Mouse (Mus musculus) neural tube, embryonic 15.5 days (tissue): Measurements from ENCODE around the gene B430305J03Rik. TPM values are rescaled to one million over a fixed set of nuclear protein-coding genes. Genes with fewer than 3 reads are reported as not detected.
A peak's percentile ranks its signal among the peaks of the same experiment; 100 is the strongest.

Experiments used
- ATAC-seq: fragments of 200-750 bp; cut with Nextera tagmentation; 2 replicates; pipeline ENCODE4 v1.8.0; 2017; ENCODE audit warnings: mild to moderate bottlenecking, moderate TSS enrichment, moderate library complexity; ENCODE audit not compliant: low FRiP score
- H3K27ac ChIP-seq: fragments of 300-500 bp; sonication (generic); replicated peaks from 2 replicates; pipeline ENCODE4 v1.5.1; 2015; ENCODE audit warnings: mild to moderate bottlenecking, inconsistent platforms
- H3K27me3 ChIP-seq: fragments of 300-500 bp; sonication (generic); replicated peaks from 2 replicates; pipeline ENCODE4 v1.6.1; 2015; ENCODE audit warnings: inconsistent platforms
- H3K36me3 ChIP-seq: fragments of 300-500 bp; sonication (generic); 2 replicates; pipeline ENCODE4 v1.6.1; 2015; ENCODE audit warnings: inconsistent platforms
- H3K4me1 ChIP-seq: fragments of 300-500 bp; sonication (generic); 2 replicates; pipeline ENCODE4 v1.6.1; 2015; ENCODE audit warnings: inconsistent platforms
- H3K4me2 ChIP-seq: fragments of 300-500 bp; sonication (generic); 2 replicates; pipeline ENCODE4 v1.6.1; 2015; ENCODE audit warnings: inconsistent platforms, mild to moderate bottlenecking, moderate library complexity
- H3K4me3 ChIP-seq: fragments of 300-500 bp; sonication (generic); replicated peaks from 2 replicates; pipeline ENCODE4 v1.5.1; 2015; ENCODE audit warnings: mild to moderate bottlenecking, inconsistent platforms
- H3K9ac ChIP-seq: fragments of 300-500 bp; sonication (generic); replicated peaks from 2 replicates; pipeline ENCODE4 v1.6.1; 2015; ENCODE audit warnings: mild to moderate bottlenecking, inconsistent platforms
- H3K9me3 ChIP-seq: fragments of 300-500 bp; sonication (generic); replicated peaks from 2 replicates; pipeline ENCODE4 v1.6.1; 2016; ENCODE audit warnings: inconsistent platforms
- WGBS: fragments of 180-500 bp; shearing (Covaris S2); methylation state at CpG from one replicate; pipeline ENCODE4 v1.1.7; 2015; ENCODE audit warnings: mixed read lengths; 5-methylcytosine and 5-hydroxymethylcytosine counted together
- polyA plus RNA-seq: library from polyadenylated mRNA; unstranded; fragments of >200 nt; fragmentation: Nextera tagmentation; extraction: Ambion mirVana; gene quantifications from 2 replicates; pipeline ENCODE4 v1.2.1, GENCODE M21; 2015

B430305J03Rik gene
- polyA plus RNA-seq, 1 experiment from 2014 or later, result not detected

DNA sequence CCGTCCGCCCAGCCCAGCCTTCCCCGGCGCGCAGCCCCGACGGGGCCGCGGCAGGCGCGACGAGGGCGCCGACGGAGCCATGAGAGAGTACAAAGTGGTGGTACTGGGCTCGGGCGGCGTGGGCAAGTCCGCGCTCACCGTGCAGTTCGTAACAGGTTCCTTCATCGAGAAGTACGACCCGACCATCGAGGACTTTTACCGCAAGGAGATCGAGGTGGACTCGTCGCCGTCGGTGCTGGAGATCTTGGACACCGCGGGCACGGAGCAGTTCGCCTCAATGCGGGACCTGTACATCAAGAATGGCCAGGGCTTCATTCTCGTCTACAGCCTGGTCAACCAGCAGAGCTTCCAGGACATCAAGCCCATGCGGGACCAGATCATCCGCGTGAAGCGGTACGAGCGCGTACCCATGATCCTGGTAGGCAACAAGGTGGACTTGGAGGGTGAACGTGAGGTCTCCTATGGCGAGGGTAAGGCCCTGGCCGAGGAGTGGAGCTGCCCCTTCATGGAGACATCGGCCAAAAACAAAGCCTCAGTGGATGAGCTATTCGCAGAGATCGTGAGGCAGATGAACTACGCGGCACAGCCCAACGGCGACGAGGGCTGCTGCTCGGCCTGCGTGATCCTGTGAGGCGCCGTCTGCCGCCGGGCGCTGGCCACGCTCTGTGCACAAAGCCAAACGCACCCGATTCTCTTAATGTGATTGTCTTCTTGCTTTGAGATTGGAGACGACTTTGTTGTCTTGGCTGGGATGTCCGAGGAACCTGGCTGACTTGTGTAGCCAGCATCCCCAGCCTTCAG lies 573 bp downstream of the B430305J03Rik start:
- Histone ChIP-seq H3K27me3 (no peaks in the 10 kb centered on the region), H3K4me3 (peak overlapping the region; percentile 92), H3K4me2 (peak overlapping the region; percentile 96), H3K36me3 (no peaks in the 10 kb centered on the region), H3K4me1 (peaks cover 33% of the 10 kb centered on the region), H3K9me3 (no peaks in the 10 kb centered on the region), H3K27ac (peak overlapping the region; percentile 89), H3K9ac (peak overlapping the region; percentile 86)
- WGBS, result under 1% methylated on average over 68 of the region's 68 CpGs
- ATAC-seq, result peak; percentile 21

DNA sequence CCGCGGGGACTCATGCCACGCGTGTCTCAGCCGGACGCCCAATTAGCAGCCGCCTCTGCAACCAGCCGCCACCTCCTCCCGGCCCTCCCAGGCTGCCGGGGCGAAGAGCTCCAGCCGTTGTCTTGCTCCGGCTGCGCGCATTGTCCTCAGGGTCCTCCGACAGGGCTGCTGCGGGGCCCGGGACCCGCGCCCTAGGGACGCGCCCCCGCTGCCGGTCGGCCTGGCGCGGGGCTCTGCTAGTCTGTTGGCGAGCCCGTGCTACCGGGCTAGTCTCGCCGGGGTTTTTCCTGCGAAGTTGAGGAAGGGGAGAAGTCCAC lies 1.1 kb downstream of the B430305J03Rik start:
- H3K27me3 ChIP-seq, result no peaks in the 10 kb centered on the region
- ATAC-seq, result peak; percentile 45
- under 1% methylated on average over 33 of the region's 33 CpGs for WGBS
- peak overlapping the region; percentile 96 for H3K4me2 ChIP-seq
- H3K4me1 ChIP-seq, result peaks cover 33% of the 10 kb centered on the region
- H3K9me3 ChIP-seq, result no peaks in the 10 kb centered on the region
- H3K4me3 ChIP-seq, result peak overlapping the region; percentile 92
- H3K9ac ChIP-seq, result peak overlapping the region; percentile 86
- H3K27ac ChIP-seq, result peak overlapping the region; percentile 89
- no peaks in the 10 kb centered on the region for H3K36me3 ChIP-seq

DNA sequence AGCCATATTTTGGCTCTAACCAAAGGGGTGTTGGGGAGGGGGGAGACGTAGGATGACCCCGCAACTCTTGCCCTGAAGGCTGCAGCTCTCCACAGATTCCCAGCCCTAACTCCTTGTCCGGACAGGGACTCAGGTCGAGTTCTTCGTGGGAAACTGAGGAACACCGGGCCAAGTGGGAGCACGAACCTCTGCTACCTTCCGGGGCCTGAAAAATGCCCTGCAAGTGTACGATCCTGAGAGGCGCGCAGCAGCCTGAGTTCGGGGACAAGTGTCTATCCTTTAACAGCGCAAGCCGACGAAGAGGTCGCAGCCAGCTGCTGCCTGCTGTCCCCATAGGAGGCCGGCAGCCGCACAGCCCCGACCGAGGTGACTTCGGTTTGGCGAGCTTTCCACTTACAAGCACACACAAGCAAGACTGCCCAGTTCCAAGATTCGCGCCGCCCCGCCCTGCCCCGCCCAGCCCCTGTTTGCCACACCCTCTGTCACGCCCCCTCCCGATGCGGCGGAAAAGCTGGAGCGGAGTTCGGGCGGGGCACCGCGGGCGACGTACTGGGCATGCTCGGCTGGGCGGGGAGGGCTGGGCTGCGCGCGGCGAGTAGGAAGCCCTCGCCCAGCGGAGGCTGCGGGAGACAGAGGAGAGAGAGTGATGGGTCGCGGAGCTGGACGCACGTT lies 1.6 kb downstream of the B430305J03Rik start:
- peak overlapping the region; percentile 86 for H3K9ac ChIP-seq
- no peaks in the 10 kb centered on the region for H3K36me3 ChIP-seq
- H3K4me1 ChIP-seq, result peaks cover 33% of the 10 kb centered on the region
- no peaks in the 10 kb centered on the region for H3K9me3 ChIP-seq
- peak overlapping the region; percentile 92 for H3K4me3 ChIP-seq
- H3K27ac ChIP-seq, result peak overlapping the region; percentile 89
- no peaks in the 10 kb centered on the region for H3K27me3 ChIP-seq
- WGBS, result under 1% methylated on average over 50 of the region's 51 CpGs
- peak overlapping the region; percentile 96 for H3K4me2 ChIP-seq
- ATAC-seq, result peak; percentile 96

DNA sequence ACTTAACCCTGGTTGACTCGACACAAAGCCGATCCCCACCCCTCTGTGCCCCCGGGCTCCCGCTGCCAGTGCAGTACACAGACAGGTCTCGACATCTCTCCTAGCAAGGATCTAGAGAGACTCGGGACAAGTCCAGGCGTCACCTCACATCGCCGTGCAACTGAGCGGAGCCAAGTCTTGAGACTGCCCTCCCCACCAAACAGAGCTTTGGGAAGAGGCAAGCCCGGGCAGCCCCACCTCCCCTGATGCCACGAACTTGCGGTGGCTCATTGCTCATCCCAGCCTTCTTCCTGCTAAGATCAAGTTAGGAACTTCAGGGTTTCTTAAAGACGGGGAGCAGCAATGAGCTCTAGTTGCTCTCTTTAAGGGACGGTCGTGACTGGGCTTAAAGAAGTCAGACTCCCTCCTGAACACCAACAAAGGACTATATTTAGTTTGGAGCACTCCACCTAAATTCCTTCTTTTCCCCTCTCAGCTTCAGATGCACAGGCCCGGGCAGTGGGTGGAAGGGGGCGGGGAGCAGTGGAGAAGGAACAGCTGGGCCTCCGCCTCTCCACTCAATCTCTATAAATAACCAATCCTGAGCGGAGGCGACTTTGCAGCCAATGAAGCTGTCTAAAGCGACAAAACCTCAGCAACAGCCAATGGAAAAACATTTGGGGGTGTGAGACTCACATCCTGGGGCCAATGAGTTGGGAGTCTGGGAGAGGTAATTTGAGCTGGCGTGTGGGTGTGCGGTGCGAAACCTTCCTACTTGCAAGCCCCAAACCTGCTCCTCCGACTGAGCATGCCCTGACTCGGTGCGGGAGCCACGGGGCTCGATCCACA lies 2.4 kb downstream of the B430305J03Rik start:
- H3K27me3 ChIP-seq, result no peaks in the 10 kb centered on the region
- H3K9ac ChIP-seq, result peak overlapping the region; percentile 60
- peak overlapping the region; percentile 92 for H3K4me3 ChIP-seq
- ATAC-seq, result peak; percentile 93
- H3K27ac ChIP-seq, result peak overlapping the region; percentile 89
- peaks cover 31% of the 10 kb centered on the region for H3K4me1 ChIP-seq
- peak overlapping the region; percentile 96 for H3K4me2 ChIP-seq
- no peaks in the 10 kb centered on the region for H3K9me3 ChIP-seq
- H3K36me3 ChIP-seq, result no peaks in the 10 kb centered on the region
- WGBS, result under 1% methylated on average over 30 of the region's 30 CpGs

DNA sequence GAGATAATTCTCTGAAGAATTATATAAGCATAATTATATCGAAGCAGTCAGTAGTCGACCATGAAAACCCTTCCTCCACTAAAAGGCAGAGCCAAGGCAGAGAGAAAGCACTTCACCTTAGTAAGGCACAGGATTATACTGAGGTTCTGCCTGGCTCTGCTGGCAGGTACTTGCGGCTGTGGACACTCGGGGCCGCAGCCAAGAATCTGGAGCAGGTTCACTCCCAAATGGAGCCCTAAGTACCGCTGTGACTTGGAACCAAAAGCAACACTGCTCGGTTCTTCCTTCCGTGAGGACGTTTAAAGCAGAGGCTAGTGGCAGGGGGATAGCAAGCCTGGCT lies 3.0 kb downstream of the B430305J03Rik start:
- no peak for ATAC-seq
- Histone ChIP-seq H3K4me1 (peaks cover 27% of the 10 kb centered on the region), H3K9me3 (no peaks in the 10 kb centered on the region), H3K9ac (peak overlapping the region; percentile 60), H3K4me2 (peak overlapping the region; percentile 96), H3K27me3 (no peaks in the 10 kb centered on the region), H3K36me3 (no peaks in the 10 kb centered on the region), H3K27ac (peak overlapping the region; percentile 89), H3K4me3 (peak overlapping the region; percentile 92)
- WGBS, result 3% methylated on average over 9 of the region's 9 CpGs

DNA sequence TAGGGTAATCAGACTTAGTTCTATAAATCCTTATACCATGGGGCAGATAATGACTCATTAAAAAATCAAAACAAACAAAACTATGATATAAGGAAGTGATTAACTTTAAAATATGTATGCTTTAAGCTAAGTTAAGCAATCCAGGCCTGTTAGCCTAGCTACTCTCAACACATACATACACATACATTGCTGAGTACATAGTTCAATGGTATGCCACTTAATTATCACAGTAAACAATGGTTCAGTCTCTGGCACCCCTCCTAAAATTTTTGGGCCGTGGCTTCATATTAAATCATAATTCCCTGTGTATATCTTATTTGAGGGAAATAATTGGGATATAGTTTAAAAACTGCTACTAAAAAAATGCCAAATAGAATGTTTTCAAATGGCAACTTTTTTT lies 4.4 kb downstream of the B430305J03Rik start, which contains the start of gene Rap2b:
Gene Rap2b (plus strand): TSS at position 301 of the 400 bp plus-strand sequence.
- Histone ChIP-seq H3K4me3 (no peak within 1 kb of the TSS), H3K9ac (no peak within 1 kb of the TSS), H3K4me1 (peaks cover 15% of the 10 kb centered on the region), H3K27me3 (no peaks in the 10 kb centered on the region), H3K9me3 (no peaks in the 10 kb centered on the region), H3K4me2 (peak within 1 kb of the TSS; percentile 96), H3K36me3 (no peaks in the 10 kb centered on the region), H3K27ac (no peak within 1 kb of the TSS)
- WGBS, result 92% methylated on average over 1 of the region's 1 CpGs
- no peak for ATAC-seq

DNA sequence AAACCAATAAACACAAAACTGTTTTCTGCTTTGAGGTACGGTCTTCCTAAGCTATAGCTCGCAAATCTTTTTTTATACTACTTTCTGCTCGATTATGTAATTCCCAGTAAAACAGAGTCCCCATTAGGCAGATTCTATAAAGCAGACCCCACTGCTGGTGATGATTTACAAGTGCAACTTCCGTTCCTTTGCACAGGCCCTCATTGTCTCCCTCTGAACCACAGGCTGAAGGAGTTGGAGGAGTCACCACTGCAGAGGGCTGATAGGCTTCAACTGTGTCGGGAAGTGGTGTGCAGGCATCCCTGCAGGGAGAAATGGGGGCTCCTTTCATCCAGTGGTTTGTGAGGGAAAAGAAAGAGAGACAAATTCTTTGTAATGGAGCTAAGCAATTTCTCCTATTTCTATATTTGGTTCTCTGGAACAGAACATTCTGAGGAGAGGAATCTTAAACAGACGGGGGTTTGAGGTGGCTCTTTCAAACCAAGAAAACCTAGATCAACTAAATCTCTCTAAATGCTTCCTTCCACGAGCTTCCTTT lies 6.9 kb downstream of the B430305J03Rik start:
- Histone ChIP-seq H3K4me1 (0 out of 2 replicates have a peak, but pooled peaks cover 8% of the 10 kb centered on the region), H3K9me3 (no peaks in the 10 kb centered on the region), H3K4me2 (no peak overlapping the region), H3K27me3 (no peaks in the 10 kb centered on the region), H3K27ac (no peak overlapping the region), H3K36me3 (no peaks in the 10 kb centered on the region), H3K4me3 (no peak overlapping the region), H3K9ac (no peak overlapping the region)
- ATAC-seq, result no peak
- WGBS, result 42% methylated on average over 7 of the region's 7 CpGs

DNA sequence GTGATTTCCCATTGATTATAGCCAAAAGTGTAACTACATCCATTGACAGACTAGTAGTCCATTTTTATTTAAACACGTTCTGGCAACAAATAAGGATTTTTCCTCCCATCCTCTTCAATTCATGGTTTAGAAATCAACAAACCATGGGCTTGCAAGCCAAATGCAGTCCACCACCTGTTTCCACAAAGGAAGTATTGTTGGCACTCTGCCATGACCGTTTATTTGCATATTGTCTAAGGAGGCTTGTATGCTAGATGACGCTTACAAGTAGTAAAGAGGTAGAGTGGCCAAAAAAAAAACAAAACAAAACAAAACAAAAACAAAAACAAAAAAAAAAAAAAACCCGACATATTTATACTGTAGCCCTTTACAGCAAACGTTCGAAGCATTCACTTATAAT lies 7.6 kb downstream of the B430305J03Rik start:
- no peak overlapping the region for H3K27ac ChIP-seq
- WGBS, result 49% methylated on average over 6 of the region's 6 CpGs
- no peak overlapping the region for H3K4me3 ChIP-seq
- no peak overlapping the region for H3K4me2 ChIP-seq
- H3K9ac ChIP-seq, result no peak overlapping the region
- 0 out of 2 replicates have a peak, but pooled peaks cover 6% of the 10 kb centered on the region for H3K4me1 ChIP-seq
- H3K9me3 ChIP-seq, result no peaks in the 10 kb centered on the region
- H3K27me3 ChIP-seq, result no peaks in the 10 kb centered on the region
- H3K36me3 ChIP-seq, result no peaks in the 10 kb centered on the region
- ATAC-seq, result no peak

DNA sequence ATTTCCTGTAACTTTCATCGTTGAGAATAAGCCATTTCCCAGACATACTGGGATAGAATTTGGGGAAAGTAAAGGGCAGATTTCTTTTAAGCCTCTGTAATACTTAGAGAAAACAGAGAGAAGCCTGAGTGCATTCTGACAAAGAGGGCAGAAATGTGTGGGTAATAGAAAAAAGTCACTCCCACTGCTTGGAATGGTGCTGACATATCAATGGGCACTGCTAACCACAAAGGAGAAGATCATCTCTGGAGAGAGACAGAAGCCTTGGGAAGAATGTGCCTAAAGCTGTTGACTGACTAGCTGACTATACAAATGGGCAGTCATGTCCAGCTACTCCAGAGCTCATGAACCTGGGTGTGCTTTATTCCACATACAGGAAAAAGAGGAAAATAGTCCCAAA lies 10.3 kb downstream of the B430305J03Rik start:
- WGBS, result 80% methylated on average over 1 of the region's 1 CpGs
- no peaks in the 10 kb centered on the region for H3K9me3 ChIP-seq
- H3K4me3 ChIP-seq, result no peak overlapping the region
- H3K27ac ChIP-seq, result no peak overlapping the region
- H3K4me1 ChIP-seq, result no peaks in the 10 kb centered on the region
- H3K36me3 ChIP-seq, result no peaks in the 10 kb centered on the region
- H3K27me3 ChIP-seq, result no peaks in the 10 kb centered on the region
- H3K9ac ChIP-seq, result no peak overlapping the region
- H3K4me2 ChIP-seq, result no peak overlapping the region
- ATAC-seq, result no peak

DNA sequence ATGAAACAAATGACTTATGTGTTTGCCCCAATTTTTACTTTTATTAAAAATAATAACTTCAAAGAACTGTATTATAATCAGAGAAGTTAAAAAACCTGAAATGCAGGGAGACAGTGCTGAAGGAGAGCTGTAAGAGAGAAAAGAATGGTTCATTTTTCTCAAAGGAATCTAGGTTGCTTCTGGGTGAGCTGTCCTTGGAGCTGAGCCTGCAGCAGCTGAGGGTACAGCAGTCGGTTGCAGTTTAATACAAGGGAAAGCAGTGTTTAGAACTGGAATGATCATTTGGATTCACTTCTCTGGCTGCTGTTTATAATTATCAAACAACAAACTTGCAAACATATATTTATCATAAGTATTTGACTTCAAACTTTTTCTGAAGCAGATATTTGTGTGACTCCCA lies 16.3 kb downstream of the B430305J03Rik start:
- no peak overlapping the region for H3K27ac ChIP-seq
- H3K4me1 ChIP-seq, result no peaks in the 10 kb centered on the region
- H3K4me3 ChIP-seq, result no peak overlapping the region
- WGBS, result 88% methylated on average over 1 of the region's 1 CpGs
- H3K27me3 ChIP-seq, result no peaks in the 10 kb centered on the region
- no peaks in the 10 kb centered on the region for H3K36me3 ChIP-seq
- H3K9ac ChIP-seq, result no peak overlapping the region
- H3K9me3 ChIP-seq, result no peaks in the 10 kb centered on the region
- ATAC-seq, result no peak
- H3K4me2 ChIP-seq, result no peak overlapping the region

DNA sequence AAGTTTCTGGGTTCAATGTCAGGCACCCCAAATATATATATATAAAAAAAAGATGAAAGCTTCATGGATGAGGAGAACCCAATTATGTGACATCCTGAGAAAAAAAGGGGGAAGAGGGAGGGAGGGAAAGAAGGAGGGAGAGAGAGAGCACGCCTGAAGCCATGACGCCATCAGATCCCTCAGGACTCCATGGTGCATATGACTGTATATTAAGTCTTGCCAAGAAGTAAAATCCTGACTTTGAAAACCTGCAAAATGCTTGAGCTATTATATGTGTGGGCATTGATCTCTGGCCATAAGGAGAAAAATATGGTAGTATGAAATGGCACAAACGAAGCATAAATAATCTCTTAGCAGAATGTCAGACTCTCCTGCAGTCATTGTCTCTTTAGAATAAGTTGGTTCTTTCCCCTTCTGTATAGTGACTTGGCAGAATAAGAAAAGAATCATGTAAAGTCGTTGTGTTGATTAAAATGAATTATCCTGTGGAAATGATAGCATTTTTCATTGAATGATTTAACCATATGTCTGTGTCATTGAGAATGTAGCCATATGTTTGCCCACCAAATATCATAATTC lies 17.6 kb downstream of the B430305J03Rik start:
- no peak overlapping the region for H3K4me3 ChIP-seq
- H3K9me3 ChIP-seq, result no peaks in the 10 kb centered on the region
- no peaks in the 10 kb centered on the region for H3K4me1 ChIP-seq
- H3K4me2 ChIP-seq, result no peak overlapping the region
- no peaks in the 10 kb centered on the region for H3K36me3 ChIP-seq
- H3K9ac ChIP-seq, result no peak overlapping the region
- no peak overlapping the region for H3K27ac ChIP-seq
- no peaks in the 10 kb centered on the region for H3K27me3 ChIP-seq
- WGBS, result 84% methylated on average over 4 of the region's 4 CpGs
- no peak for ATAC-seq
